Mouse (Mus musculus) limb, embryonic 10.5 days (tissue): ENCODE results near the gene Depdc5. TPM values are rescaled to one million over a fixed set of nuclear protein-coding genes. Genes with fewer than 3 reads are reported as not detected.
A peak's percentile ranks its signal among the peaks of the same experiment; 100 is the strongest.
"Not testable (repeated sequence)": the region's sequence is repeated elsewhere in the genome, so short reads cannot be mapped to it uniquely, and the experiment has no call there.

Experiments used
- DNase-seq: peaks from one replicate; pipeline ENCODE4 v3.0.0-alpha.2; 2017; ENCODE audit warnings: low spot score
- H3K27ac ChIP-seq: fragments of 300-500 bp; sonication (generic); 2 replicates; pipeline ENCODE4 v1.5.1; 2016; ENCODE audit warnings: mild to moderate bottlenecking
- H3K27me3 ChIP-seq: fragments of 300-500 bp; sonication (generic); 2 replicates; pipeline ENCODE4 v1.6.1; 2016; ENCODE audit warnings: low read depth, mild to moderate bottlenecking; ENCODE audit not compliant: poor library complexity, severe bottlenecking
- H3K36me3 ChIP-seq: fragments of 300-500 bp; sonication (generic); 2 replicates; pipeline ENCODE4 v1.6.1; 2016; ENCODE audit warnings: mild to moderate bottlenecking, moderate library complexity
- H3K4me1 ChIP-seq: fragments of 300-500 bp; sonication (generic); 2 replicates; pipeline ENCODE4 v1.6.1; 2016
- H3K4me3 ChIP-seq: fragments of 300-500 bp; sonication (generic); 2 replicates; pipeline ENCODE4 v1.5.1; 2016; ENCODE audit warnings: mild to moderate bottlenecking, moderate library complexity
- H3K9me3 ChIP-seq: fragments of 300-500 bp; sonication (generic); replicated peaks from 2 replicates; pipeline ENCODE4 v1.6.1; 2016; ENCODE audit warnings: mild to moderate bottlenecking
- WGBS: fragments of 180-500 bp; shearing (Covaris S2); methylation state at CpG from one replicate; pipeline ENCODE4 v1.1.7; 2016; 5-methylcytosine and 5-hydroxymethylcytosine counted together
- polyA plus RNA-seq: library from polyadenylated mRNA; unstranded; fragments of >200 nt; fragmentation: Nextera tagmentation; extraction: Ambion mirVana; gene quantifications from 2 replicates; pipeline ENCODE4 v1.2.1, GENCODE M21; 2016

Depdc5 gene
- polyA plus RNA-seq, 1 experiment from 2014 or later: 37.9 TPM

DNA sequence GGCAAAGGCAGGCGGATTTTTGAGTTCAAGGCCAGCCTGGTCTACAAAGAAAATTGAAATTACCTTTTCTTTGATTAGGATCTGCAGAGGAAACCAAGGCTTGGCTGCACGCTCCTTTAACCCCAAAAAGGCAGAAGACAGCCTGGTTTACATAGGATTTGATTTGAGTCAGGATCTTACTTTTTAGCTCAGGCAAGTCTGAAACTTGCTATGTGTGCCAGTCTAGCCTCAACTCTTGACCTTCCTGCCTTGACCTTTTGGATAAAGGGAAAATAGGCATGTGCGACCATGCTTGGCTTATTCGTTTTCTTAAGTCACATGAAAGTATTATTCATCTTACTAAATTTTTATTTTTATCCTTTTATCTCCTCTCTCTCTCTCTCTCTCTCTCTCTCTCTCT lies 8.7 kb upstream of the Depdc5 start:
- Histone ChIP-seq H3K27me3 (no peaks in the 10 kb centered on the region), H3K27ac (peak overlapping the region; percentile 78), H3K36me3 (peaks cover 22% of the 10 kb centered on the region), H3K9me3 (no peaks in the 10 kb centered on the region), H3K4me1 (peaks cover 25% of the 10 kb centered on the region), H3K4me3 (peak overlapping the region; percentile 91)
- DNase-seq: no peak
- WGBS: 88% methylated on average over 4 of the region's 4 CpGs

DNA sequence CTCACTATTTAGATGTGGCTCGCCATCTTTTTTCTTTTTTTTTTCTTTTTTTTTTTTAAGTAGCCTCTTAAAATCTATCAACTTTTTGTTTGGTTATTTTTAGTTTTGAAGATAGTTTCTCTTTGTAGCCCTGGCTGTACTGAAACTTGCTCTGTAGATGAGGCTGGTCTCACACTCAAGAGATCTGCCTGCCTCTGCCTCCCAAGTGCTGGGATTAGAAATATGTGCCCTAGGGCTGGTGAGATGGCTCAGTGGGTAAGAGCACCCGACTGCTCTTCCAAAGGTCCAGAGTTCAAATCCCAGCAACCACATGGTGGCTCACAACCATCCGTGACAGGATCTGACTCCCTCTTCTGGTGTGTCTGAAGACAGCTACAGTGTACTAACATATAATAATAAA lies 8.2 kb upstream of the Depdc5 start:
- not testable (repeated sequence) for H3K27ac ChIP-seq, H3K27me3 ChIP-seq, DNase-seq, H3K4me3 ChIP-seq, H3K9me3 ChIP-seq
- Histone ChIP-seq H3K4me1 (peaks cover 25% of the 10 kb centered on the region), H3K36me3 (peaks cover 20% of the 10 kb centered on the region)
- WGBS: 98% methylated on average over 3 of the region's 3 CpGs

DNA sequence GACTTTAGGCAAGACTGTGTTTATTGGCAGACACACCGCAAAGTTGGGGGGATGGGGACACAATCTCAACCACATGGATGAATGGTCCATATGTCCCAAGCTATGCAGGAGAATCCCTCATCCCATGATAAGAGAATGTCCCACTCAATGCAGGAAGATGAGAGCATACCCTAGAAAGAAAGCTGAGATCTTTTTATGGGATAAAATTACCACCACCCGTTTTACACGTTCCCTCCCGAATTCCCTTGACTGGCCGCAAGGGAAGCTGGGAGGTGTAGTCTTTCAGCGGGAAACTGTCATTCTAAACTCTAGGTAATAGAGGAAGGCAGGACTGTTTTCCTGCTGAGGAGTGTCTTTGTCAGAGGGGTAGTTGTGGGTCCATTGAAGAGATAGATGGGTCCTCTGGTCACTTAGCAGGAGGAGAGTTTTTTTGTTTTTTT lies 5.7 kb upstream of the Depdc5 start:
- peak overlapping the region; percentile 53 for H3K4me3 ChIP-seq
- no peaks in the 10 kb centered on the region for H3K36me3 ChIP-seq
- WGBS: 5% methylated on average over 6 of the region's 6 CpGs
- no peaks in the 10 kb centered on the region for H3K9me3 ChIP-seq
- peak overlapping the region; percentile 88 for H3K27ac ChIP-seq
- DNase-seq: peak; percentile 53
- H3K4me1 ChIP-seq: peaks cover 14% of the 10 kb centered on the region
- H3K27me3 ChIP-seq: no peaks in the 10 kb centered on the region

GRCm38 (mm10) chr5:32861082-32861481 lies 2.4 kb upstream of the Depdc5 start:
- Histone ChIP-seq H3K4me3 (no peak overlapping the region), H3K9me3 (no peaks in the 10 kb centered on the region), H3K27me3 (no peaks in the 10 kb centered on the region), H3K36me3 (peaks cover 8% of the 10 kb centered on the region), H3K4me1 (peaks cover 13% of the 10 kb centered on the region), H3K27ac (no peak overlapping the region)
- DNase-seq: no peak
- WGBS: 84% methylated on average over 1 of the region's 1 CpGs

GRCm38 (mm10) chr5:32862469-32863132 lies 900 bp upstream of the Depdc5 start:
- no peak for DNase-seq
- H3K4me3 ChIP-seq: peak overlapping the region; percentile 84
- H3K27ac ChIP-seq: peak overlapping the region; percentile 90
- no peaks in the 10 kb centered on the region for H3K9me3 ChIP-seq
- H3K27me3 ChIP-seq: no peaks in the 10 kb centered on the region
- peaks cover 11% of the 10 kb centered on the region for H3K4me1 ChIP-seq
- H3K36me3 ChIP-seq: peaks cover 22% of the 10 kb centered on the region
- 74% methylated on average over 6 of the region's 6 CpGs for WGBS

DNA sequence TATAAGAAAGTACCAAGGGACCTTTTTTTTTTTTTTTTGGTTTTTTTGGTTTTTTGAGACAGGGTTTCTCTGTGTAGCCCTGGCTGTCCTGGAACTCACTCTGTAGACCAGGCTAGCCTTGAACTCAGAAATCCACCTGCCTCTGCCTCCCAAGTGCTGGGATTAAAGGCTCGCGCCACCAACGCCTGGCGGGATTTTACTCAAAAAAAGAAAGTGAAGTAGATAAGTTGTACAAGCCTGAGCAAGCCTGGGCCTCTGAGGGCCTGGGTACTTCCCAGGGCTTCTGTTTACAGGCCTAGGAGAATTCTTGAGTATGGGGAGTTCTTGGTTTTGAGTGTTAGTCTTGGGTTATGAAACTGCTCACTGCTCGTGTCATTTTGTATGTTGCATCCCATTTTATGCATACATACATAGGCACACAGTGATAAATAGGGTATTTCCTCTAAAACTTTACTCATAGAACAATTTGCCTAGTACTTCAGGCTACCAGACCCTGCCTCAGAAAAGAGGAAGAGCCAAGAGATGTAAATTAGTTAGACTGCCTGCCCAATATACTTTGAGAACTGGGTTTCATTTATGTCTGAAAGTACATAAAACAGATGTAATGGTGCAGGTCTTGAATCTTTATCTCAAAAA lies 6.0 kb downstream of the Depdc5 start:
- Histone ChIP-seq H3K4me1 (peaks cover 4% of the 10 kb centered on the region), H3K9me3 (no peaks in the 10 kb centered on the region), H3K36me3 (peaks cover 84% of the 10 kb centered on the region), H3K27me3 (no peaks in the 10 kb centered on the region), H3K4me3 (no peak overlapping the region), H3K27ac (no peak overlapping the region)
- WGBS: 95% methylated on average over 5 of the region's 5 CpGs
- no peak for DNase-seq

DNA sequence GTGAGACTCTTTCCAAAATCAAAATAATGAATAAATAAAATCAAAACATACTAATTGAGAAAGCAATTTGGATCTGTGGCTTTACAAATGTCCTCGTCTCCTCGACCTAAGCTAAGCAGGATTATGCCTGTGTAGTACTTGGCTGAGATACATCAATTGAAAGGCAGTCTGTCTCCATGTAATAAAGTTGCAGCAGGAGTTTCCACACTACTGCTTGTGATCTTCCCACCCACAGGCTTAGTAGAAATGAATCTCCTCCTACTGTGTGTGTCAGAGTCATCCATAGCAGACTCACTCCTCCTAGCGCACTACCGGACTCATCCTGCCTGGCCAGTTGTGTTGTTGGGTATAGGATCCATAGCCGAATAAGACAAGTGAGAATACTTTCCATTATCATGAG lies 8.8 kb downstream of the Depdc5 start:
- H3K9me3 ChIP-seq: no peaks in the 10 kb centered on the region
- H3K4me1 ChIP-seq: no peaks in the 10 kb centered on the region
- DNase-seq: no peak
- H3K36me3 ChIP-seq: peaks cover 92% of the 10 kb centered on the region
- WGBS: 95% methylated on average over 5 of the region's 5 CpGs
- no peaks in the 10 kb centered on the region for H3K27me3 ChIP-seq
- no peak overlapping the region for H3K27ac ChIP-seq
- no peak overlapping the region for H3K4me3 ChIP-seq

DNA sequence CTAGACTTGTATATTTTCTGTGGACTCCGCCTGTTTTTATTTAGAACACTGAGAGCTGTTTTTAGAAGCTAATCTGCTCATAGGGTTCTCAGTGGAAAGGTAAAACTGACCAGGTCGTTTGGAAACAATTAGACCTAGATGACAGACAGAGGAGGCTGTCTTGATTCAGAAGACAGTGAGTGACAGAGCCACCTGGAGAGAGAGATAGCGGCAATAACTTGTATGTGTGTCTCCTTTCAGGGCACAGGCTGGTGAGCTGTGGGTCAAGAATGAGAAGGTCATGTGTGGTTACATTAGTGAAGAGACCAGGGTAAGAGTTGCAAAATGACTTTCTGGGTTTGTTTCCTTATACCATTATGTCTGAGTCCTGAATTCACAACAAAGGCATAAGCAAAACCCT lies 23.2 kb downstream of the Depdc5 start:
- H3K4me1 ChIP-seq: no peaks in the 10 kb centered on the region
- no peaks in the 10 kb centered on the region for H3K9me3 ChIP-seq
- WGBS: 79% methylated on average over 3 of the region's 3 CpGs
- peaks cover 96% of the 10 kb centered on the region for H3K36me3 ChIP-seq
- no peaks in the 10 kb centered on the region for H3K27me3 ChIP-seq
- H3K27ac ChIP-seq: no peak overlapping the region
- H3K4me3 ChIP-seq: no peak overlapping the region
- no peak for DNase-seq

DNA sequence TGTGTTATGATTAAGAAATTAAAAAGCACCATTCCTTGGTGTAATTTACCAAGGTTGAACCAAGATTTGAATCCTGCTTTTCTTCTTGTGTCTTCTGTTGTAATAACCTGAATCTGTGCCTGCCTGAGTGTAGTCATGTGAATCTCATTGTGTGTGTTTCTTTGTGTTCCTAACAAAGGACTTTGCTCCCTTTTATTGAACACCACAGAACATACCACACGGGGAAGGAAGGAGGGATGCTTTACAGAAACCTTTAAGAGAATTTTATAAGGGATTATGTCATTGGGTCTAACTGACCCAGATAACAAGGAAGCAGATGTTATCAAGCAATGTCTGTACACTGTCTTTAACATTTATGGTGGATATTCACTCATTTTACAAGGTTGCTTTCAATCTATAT lies 44.0 kb downstream of the Depdc5 start:
- H3K27me3 ChIP-seq: no peaks in the 10 kb centered on the region
- no peak for DNase-seq
- no peaks in the 10 kb centered on the region for H3K4me1 ChIP-seq
- H3K27ac ChIP-seq: no peak overlapping the region
- H3K36me3 ChIP-seq: peaks cover 88% of the 10 kb centered on the region
- no peak overlapping the region for H3K4me3 ChIP-seq
- H3K9me3 ChIP-seq: no peaks in the 10 kb centered on the region
- WGBS: 92% methylated on average over 1 of the region's 1 CpGs

DNA sequence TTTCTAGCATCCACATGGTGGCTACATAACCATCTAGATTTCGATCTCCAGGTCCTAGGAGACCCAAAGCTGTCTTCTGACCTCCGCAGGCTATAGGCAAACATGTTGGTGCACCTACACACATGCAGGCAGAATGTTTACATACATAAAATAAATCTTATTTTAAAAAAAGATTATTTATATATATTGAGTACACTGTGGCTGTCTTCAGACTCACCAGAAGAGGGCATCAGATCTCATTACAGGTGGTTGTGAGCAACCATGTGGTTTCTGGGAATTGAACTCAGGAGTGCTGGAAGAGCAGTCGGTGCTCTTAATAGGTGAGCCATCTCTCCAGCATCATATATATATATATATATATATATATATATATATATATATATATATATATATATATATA lies 50.6 kb downstream of the Depdc5 start:
- no peaks in the 10 kb centered on the region for H3K4me1 ChIP-seq
- H3K9me3 ChIP-seq: no peaks in the 10 kb centered on the region
- WGBS: 85% methylated on average over 3 of the region's 3 CpGs
- peaks cover 87% of the 10 kb centered on the region for H3K36me3 ChIP-seq
- no peak overlapping the region for H3K4me3 ChIP-seq
- no peaks in the 10 kb centered on the region for H3K27me3 ChIP-seq
- no peak for DNase-seq
- H3K27ac ChIP-seq: no peak overlapping the region

DNA sequence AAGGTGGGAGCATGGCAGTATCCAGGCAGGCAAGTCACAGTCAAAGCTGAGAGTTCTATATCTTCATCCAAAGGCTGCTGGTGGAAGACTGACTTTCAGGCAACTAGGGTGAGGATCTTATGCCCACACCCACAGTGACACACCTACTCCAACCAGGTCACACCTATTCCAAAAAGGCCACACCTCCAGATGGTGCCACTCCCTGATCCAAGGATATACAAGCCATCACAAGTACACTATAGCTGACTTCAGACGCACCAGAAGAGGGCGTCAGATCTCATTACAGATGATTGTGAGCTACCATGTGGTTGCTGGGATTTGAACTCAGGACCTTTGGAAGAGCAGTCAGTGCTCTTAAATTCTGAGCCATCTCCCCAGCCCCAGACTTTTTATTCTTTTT lies 55.8 kb downstream of the Depdc5 start:
- 94% methylated on average over 2 of the region's 2 CpGs for WGBS
- H3K4me1 ChIP-seq, H3K27ac ChIP-seq, H3K27me3 ChIP-seq, H3K9me3 ChIP-seq, DNase-seq, H3K4me3 ChIP-seq: not testable (repeated sequence)
- peaks cover 86% of the 10 kb centered on the region for H3K36me3 ChIP-seq

- peaks cover 89% of the 10 kb centered on the region for H3K36me3 ChIP-seq
- no peaks in the 10 kb centered on the region for H3K27me3 ChIP-seq
- H3K4me3 ChIP-seq: no peak overlapping the region
- H3K9me3 ChIP-seq: no peaks in the 10 kb centered on the region
- WGBS: 92% methylated on average over 4 of the region's 4 CpGs
- no peaks in the 10 kb centered on the region for H3K4me1 ChIP-seq
- DNase-seq: no peak
- H3K27ac ChIP-seq: no peak overlapping the region
These were observed 59.4 kb downstream of the Depdc5 start for GRCm38 (mm10) chr5:32922906-32923305.

GRCm38 (mm10) chr5:32930761-32931160 lies 67.3 kb downstream of the Depdc5 start:
- H3K4me3 ChIP-seq: no peak overlapping the region
- H3K9me3 ChIP-seq: no peaks in the 10 kb centered on the region
- H3K27me3 ChIP-seq: no peaks in the 10 kb centered on the region
- no peak overlapping the region for H3K27ac ChIP-seq
- WGBS: 88% methylated on average over 2 of the region's 2 CpGs
- H3K4me1 ChIP-seq: 0 out of 2 replicates have a peak, but pooled peaks cover 3% of the 10 kb centered on the region
- peaks cover 89% of the 10 kb centered on the region for H3K36me3 ChIP-seq
- no peak for DNase-seq
